Mouse (Mus musculus) ES-E14 (cell line): ENCODE measurements around the gene Cercam.

Experiments
- CHD2 ChIP-seq: IDR thresholded peaks from 2 replicates; pipeline ENCODE4 v1.6.1; 2014; ENCODE audit warnings: mild to moderate bottlenecking, low read depth, low read length, inconsistent platforms
- HCFC1 ChIP-seq: IDR thresholded peaks from 2 replicates; pipeline ENCODE4 v1.6.1; 2012; ENCODE audit warnings: low read length, inconsistent platforms, borderline replicate concordance; ENCODE audit not compliant: insufficient read depth
- MAFK ChIP-seq: IDR thresholded peaks from 2 replicates; pipeline ENCODE4 v1.6.1; 2014; ENCODE audit warnings: mild to moderate bottlenecking, low read depth, low read length, inconsistent platforms; ENCODE audit not compliant: insufficient read depth
- ZC3H11A ChIP-seq: IDR thresholded peaks from 2 replicates; pipeline ENCODE4 v1.6.1; 2012; ENCODE audit warnings: low read depth, mild to moderate bottlenecking, inconsistent platforms, low read length, borderline replicate concordance
- ZNF384 ChIP-seq: IDR thresholded peaks from 2 replicates; pipeline ENCODE4 v1.6.1; 2012; ENCODE audit warnings: low read depth, low read length, inconsistent platforms

DNA sequence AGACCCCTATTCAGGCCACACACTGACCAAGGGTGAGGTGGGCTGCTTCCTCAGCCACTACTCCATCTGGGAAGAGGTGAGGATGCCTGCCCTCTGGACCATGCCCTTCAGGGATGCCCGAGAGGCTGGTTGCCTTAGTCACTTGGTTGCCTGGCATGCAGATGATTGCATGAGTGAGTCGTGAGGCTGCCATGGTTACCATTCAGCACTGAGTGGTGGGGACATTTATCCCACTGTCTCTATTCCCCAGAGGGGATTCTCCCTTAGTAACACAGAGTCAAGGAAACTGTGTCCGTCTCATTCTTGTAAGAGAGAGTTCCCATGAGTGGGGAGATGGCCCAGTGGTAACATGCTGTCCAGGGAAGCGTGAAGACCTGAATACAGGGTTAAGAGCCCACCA is 9.1 kb downstream of the Cercam start:
- TF ChIP-seq HCFC1 (no peak), ZNF384 (no peak), MAFK (no peak), ZC3H11A (no peak), CHD2 (no peak)
